Mouse (Mus musculus): ENCODE results near the gene Rfx3.

The Rfx3 gene

GRCm38 (mm10) chr19:28010471-28011395 is at the start of gene Rfx3:
TSS of gene Rfx3 (minus strand) at chr19:28011166.
- peak; percentile 61 for DNase-seq

- no peak for DNase-seq
These were observed 41.1 kb upstream of the Rfx3 start for GRCm38 (mm10) chr19:28052058-28052457.

GRCm38 (mm10) chr19:28051571-28051970 is 40.6 kb upstream of the Rfx3 start:
- DNase-seq: no peak

- no peak for DNase-seq
These were observed 38.3 kb upstream of the Rfx3 start for GRCm38 (mm10) chr19:28049280-28049679.

GRCm38 (mm10) chr19:28046806-28047205 is 35.8 kb upstream of the Rfx3 start:
- no peak for DNase-seq

GRCm38 (mm10) chr19:28044950-28045349 is 34.0 kb upstream of the Rfx3 start:
- no peak for DNase-seq

- DNase-seq: peak; percentile 86
These were observed 943 bp upstream of the Rfx3 start for GRCm38 (mm10) chr19:28011718-28012499.

GRCm38 (mm10) chr19:28011396-28011717 is 391 bp upstream of the Rfx3 start:
- peak; percentile 95 for DNase-seq

GRCm38 (mm10) chr19:28009587-28010281 is 1.2 kb downstream of the Rfx3 start:
- peak; percentile 37 for DNase-seq

GRCm38 (mm10) chr19:28004190-28004589 is 6.8 kb downstream of the Rfx3 start:
- DNase-seq: no peak

GRCm38 (mm10) chr19:28003474-28003873 is 7.5 kb downstream of the Rfx3 start:
- DNase-seq: no peak

- DNase-seq: no peak
These were observed 8.3 kb downstream of the Rfx3 start for GRCm38 (mm10) chr19:28002708-28003107.

GRCm38 (mm10) chr19:27992800-27993199 is 18.2 kb downstream of the Rfx3 start:
- DNase-seq: no peak

- no peak for DNase-seq
These were observed 22.2 kb downstream of the Rfx3 start for GRCm38 (mm10) chr19:27988746-27989145.

GRCm38 (mm10) chr19:27967590-27967989 is 43.4 kb downstream of the Rfx3 start:
- DNase-seq: no peak

- no peak for DNase-seq
These were observed 49.7 kb downstream of the Rfx3 start for GRCm38 (mm10) chr19:27961271-27961670.

GRCm38 (mm10) chr19:27935453-27935852 is 75.5 kb downstream of the Rfx3 start:
- DNase-seq: no peak

- DNase-seq: no peak
These were observed 79.8 kb downstream of the Rfx3 start for GRCm38 (mm10) chr19:27931136-27931535.

- DNase-seq: no peak
These were observed 84.6 kb downstream of the Rfx3 start for GRCm38 (mm10) chr19:27926378-27926777.

GRCm38 (mm10) chr19:27919040-27919439 is 91.9 kb downstream of the Rfx3 start:
- no peak for DNase-seq

- no peak for DNase-seq
These were observed 94.5 kb downstream of the Rfx3 start for GRCm38 (mm10) chr19:27916446-27916845.

- no peak for DNase-seq
These were observed 104.0 kb downstream of the Rfx3 start for GRCm38 (mm10) chr19:27906976-27907375.

- DNase-seq: no peak
These were observed 105.0 kb downstream of the Rfx3 start for GRCm38 (mm10) chr19:27905976-27906375.

Data from cerebellum, adult 11-12 months (tissue).